Mouse (Mus musculus) layer of hippocampus, postnatal 36 days (tissue): ENCODE measurements around the gene Adck2. TPM values are rescaled to one million over a fixed set of nuclear protein-coding genes. Genes with fewer than 3 reads are reported as not detected.

Source experiments
- total RNA-seq, 2 experiments: library from RNA; stranded (reverse); gene quantifications; 2 replicates each; pipeline ENCODE4 v1.2.3; 2021

The Adck2 gene
- total RNA-seq, 2 experiments from 2014 or later: 29.7 to 33.1 TPM

Other genes starting within 250 kb of the Adck2 start
- gene Slc37a3, start 196.2 kb upstream of the Adck2 start, total RNA-seq: 10 to 100 TPM; 73.8 to 84.2 TPM
- gene Rab19, start 192.7 kb upstream of the Adck2 start, total RNA-seq: not detected
- 100 to 1,000 TPM; 127 to 136 TPM for gene Mkrn1, start 153.4 kb upstream of the Adck2 start, total RNA-seq
- 10 to 100 TPM; 34.6 to 38.9 TPM for gene Dennd2a, start 16.0 kb upstream of the Adck2 start, total RNA-seq
- 1 to 10 TPM in 1 of 2 experiments, not detected in 1; 2.2 TPM for gene Gm42420, start 11.9 kb downstream of the Adck2 start, total RNA-seq
- gene Ndufb2, start 18.7 kb downstream of the Adck2 start, total RNA-seq: 100 to 1,000 TPM; 183 to 193 TPM
- gene Braf, start 151.6 kb downstream of the Adck2 start, total RNA-seq: 100 to 1,000 TPM; 118 to 131 TPM
- 100 to 1,000 TPM; 106 to 107 TPM for gene Mrps33, start 237.1 kb downstream of the Adck2 start, total RNA-seq